Mouse (Mus musculus): ENCODE data around the gene Gpr153.
"Not testable (repeated sequence)": the region's sequence is repeated elsewhere in the genome, so short reads cannot be mapped to it uniquely, and the experiment has no call there.

Gpr153 gene

DNA sequence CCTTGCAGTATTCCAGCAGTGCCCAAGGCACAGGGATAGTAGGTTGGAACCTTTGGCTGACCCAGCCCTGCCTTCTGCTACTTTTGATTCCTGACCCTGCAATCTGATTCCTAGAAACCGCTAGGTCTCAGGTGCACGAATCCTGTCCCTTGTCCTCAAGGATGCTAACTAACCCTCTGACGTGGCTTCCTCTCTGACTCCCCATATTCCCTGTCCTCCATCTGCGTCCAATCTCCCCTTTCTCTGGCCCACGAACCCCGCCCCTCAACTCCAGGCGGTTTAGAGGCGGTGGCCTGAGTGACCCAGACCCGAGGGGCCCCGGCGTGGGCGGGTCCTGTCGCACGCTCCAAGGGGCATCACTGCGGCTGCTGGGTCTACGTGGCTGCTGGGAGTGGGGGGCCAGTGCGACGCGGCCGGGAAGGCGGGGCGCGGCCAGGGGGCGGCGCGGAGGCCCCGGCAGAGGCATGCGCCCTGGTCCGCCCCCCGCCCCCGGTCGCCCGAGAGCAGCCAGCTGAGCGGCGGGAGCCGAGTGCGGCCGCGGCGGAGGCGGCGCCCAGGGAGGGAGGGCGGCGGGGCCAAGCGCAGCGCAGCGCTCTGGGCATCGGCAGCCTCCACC lies at the start of gene Gpr153:
Gene Gpr153 (plus strand): TSS at position 612 of the 616 bp plus-strand sequence.
- in situ Hi-C loops (cut with MboI; ENCODE audit: low pct_unique_long_range_greater_than_20kb in 1 of 2, low sequenced_read_pairs in 2 of 2, unreplicated experiment in 1 of 2) = no loop called here

- in situ Hi-C loops (cut with MboI; ENCODE audit: low pct_unique_long_range_greater_than_20kb in 1 of 2, low sequenced_read_pairs in 2 of 2, unreplicated experiment in 1 of 2) = no loop called here
Measured at GRCm38 (mm10) chr4:152226901-152227486, 47.0 kb upstream of the Gpr153 start.

GRCm38 (mm10) chr4:152227749-152228527 lies 46.1 kb upstream of the Gpr153 start:
- in situ Hi-C loops (cut with MboI; ENCODE audit: low pct_unique_long_range_greater_than_20kb in 1 of 2, low sequenced_read_pairs in 2 of 2, unreplicated experiment in 1 of 2) = no loop called here

GRCm38 (mm10) chr4:152230331-152230730 lies 43.7 kb upstream of the Gpr153 start:
- in situ Hi-C loops (cut with MboI; ENCODE audit: low pct_unique_long_range_greater_than_20kb in 1 of 2, low sequenced_read_pairs in 2 of 2, unreplicated experiment in 1 of 2) = not testable (repeated sequence)

DNA sequence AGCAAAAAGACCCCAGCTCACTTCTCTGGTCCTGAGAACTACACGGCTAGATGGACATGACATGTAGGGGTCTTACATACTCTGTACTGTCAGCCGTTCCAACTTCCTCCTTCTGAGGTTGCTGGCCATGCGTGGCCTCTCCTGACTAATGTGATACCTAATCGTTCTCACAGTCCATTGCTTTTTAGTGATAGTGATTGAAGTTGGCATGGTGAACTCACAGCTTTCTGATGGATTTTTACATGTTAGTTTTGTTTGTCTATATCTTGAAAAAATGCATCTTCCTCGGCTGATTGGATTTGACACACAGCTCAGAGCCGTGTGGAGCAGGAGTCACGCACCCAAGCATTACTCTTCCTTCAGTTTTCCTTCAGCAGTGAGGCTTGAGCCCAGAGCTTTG lies 42.7 kb upstream of the Gpr153 start:
- in situ Hi-C loops (cut with MboI; ENCODE audit: low pct_unique_long_range_greater_than_20kb in 1 of 2, low sequenced_read_pairs in 2 of 2, unreplicated experiment in 1 of 2) = no loop called here

GRCm38 (mm10) chr4:152232411-152232903 lies 41.6 kb upstream of the Gpr153 start:
- in situ Hi-C loops (cut with MboI; ENCODE audit: low pct_unique_long_range_greater_than_20kb in 1 of 2, low sequenced_read_pairs in 2 of 2, unreplicated experiment in 1 of 2) = no loop called here

DNA sequence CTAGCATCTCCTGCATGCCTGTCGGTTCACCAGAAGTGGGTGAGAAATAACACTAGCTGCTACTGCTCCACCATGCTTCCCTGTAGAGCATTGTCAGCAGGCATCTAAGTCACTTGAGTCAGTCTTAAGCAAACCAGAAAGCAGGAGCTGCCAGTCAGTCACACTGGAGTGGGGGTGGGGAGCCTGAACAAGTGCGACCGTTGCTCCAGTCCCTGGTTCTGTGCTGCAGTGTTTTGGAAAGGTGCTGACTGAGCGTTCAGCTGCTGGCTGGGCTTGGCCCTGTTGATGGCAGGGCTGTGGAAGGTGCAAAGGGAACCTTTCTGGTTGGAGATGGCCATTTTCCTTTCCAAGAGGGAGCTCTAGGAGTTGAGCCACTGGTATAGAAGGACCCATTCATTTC lies 34.1 kb upstream of the Gpr153 start:
- in situ Hi-C loops (cut with MboI; ENCODE audit: low pct_unique_long_range_greater_than_20kb in 1 of 2, low sequenced_read_pairs in 2 of 2, unreplicated experiment in 1 of 2) = no loop called here

DNA sequence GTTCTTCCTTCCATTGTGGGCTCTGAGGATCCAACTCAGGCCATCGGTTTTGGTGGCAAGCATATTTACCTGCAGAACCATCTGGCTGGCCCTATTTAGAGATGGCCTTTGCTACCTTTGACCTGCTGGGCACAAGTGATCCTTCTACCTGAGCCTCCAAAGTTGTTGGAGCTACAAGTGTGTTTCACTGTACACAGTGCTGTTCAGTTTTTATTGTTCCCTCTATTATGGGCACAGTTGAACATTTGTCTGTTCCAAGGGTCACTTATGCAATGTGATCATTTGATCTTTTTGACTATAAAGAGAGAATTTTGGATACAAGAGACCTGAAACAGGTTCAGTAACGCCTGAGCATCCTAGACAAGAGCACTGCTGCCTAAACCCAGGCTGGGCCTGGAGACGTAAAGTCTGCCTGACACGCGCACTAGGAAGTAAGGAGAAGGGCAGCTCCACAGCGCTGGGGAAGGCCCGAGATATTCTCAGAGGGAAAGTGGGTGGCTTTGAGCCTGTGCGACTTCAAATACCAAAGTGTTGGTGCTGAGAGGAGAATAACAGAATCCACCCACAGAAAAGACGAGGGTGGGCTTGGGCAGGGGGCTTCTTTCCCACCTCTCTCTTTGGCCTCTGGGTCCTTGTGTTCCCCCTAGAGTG lies 30.7 kb upstream of the Gpr153 start:
- in situ Hi-C loops (cut with MboI; ENCODE audit: low pct_unique_long_range_greater_than_20kb in 1 of 2, low sequenced_read_pairs in 2 of 2, unreplicated experiment in 1 of 2) = no loop called here

GRCm38 (mm10) chr4:152243969-152244368 lies 30.1 kb upstream of the Gpr153 start:
- in situ Hi-C loops (cut with MboI; ENCODE audit: low pct_unique_long_range_greater_than_20kb in 1 of 2, low sequenced_read_pairs in 2 of 2, unreplicated experiment in 1 of 2) = no loop called here

DNA sequence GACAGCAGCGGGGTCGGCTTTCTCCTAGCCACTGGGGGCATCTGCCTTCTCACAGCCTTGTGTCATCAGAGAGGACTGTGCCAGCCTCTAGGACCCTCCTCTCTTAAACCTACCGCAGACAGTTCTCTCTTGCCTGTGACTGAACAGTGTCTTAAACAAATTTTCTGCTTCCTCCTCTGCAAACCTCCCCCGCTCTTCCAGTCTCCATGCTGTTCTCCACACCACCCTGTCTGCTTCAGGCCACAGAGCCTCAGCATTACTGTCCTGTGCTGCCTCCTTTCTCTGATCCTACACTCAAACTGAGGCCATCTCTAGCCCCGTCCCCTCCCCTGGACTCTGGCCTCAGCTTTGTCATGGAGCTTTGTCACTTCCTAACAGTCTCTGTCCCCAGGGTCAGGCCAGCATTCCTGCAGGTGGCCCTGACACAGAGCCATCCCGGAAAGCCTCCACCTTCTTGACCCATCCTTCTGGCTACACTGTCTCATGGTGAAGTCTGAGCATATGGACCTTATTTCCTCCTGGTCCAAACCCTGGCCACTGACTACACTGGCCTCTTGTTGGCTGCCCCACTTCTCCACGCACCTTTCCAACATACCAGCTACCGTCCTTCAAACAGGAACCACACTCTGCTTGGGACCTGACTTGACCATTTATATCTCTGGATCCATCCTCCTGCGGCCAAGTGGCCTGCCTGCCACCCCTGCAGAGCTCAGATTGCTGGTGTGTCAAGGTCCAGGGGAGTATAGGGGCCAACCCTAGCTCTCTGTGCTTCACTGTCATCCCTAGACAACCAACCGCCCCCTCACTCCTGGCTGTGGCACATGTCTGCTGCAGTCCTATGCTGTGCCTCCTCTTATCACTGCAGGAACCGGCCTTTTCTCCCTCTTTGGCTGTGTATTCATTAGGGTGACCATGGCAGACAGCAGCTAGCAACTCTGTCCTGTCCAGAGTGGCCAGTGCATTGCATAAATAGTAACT lies 29.2 kb upstream of the Gpr153 start:
- in situ Hi-C loops (cut with MboI; ENCODE audit: low pct_unique_long_range_greater_than_20kb in 1 of 2, low sequenced_read_pairs in 2 of 2, unreplicated experiment in 1 of 2) = no loop called here

DNA sequence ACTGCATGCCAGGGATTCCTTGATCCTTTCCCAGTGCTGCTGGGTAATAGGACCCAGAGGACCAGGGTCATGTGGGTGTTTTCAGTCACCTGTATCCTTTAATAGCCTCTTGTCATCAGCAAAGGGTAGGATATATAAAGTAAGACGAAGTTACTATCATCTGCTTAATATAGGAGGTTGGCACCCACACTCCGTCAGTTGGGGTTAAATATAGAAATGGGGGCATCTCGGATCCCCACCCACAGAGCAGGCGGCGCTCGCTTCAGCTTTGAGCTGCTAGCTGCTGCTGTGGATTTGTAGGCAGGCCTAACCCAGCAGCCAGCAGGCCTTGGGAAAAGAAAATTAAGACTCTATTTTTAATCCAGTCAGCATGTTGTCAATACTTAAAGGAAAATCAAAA lies 28.0 kb upstream of the Gpr153 start:
- in situ Hi-C loops (cut with MboI; ENCODE audit: low pct_unique_long_range_greater_than_20kb in 1 of 2, low sequenced_read_pairs in 2 of 2, unreplicated experiment in 1 of 2) = no loop called here

DNA sequence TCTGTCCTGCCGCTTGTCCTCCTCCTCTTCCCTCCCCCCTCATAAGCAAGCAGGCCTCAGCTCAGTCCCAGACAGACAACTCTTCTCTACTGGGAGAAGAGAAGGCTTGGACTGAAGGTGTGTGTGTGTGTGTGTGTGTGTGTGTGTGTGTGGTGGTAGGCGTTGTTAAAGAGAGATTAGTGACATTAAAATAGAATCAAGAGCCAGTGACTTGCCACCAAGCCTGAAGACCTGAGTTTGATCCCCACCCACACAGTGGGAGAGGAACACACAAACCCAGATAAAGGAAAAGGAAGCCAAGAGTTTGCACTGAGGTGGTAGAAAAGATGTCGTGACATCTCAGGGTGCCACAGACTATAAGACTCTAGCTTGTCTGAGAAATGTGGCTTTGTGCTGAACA lies 26.8 kb upstream of the Gpr153 start:
- in situ Hi-C loops (cut with MboI; ENCODE audit: low pct_unique_long_range_greater_than_20kb in 1 of 2, low sequenced_read_pairs in 2 of 2, unreplicated experiment in 1 of 2) = no loop called here

GRCm38 (mm10) chr4:152250615-152251014 lies 23.4 kb upstream of the Gpr153 start:
- in situ Hi-C loops (cut with MboI; ENCODE audit: low pct_unique_long_range_greater_than_20kb in 1 of 2, low sequenced_read_pairs in 2 of 2, unreplicated experiment in 1 of 2) = no loop called here

DNA sequence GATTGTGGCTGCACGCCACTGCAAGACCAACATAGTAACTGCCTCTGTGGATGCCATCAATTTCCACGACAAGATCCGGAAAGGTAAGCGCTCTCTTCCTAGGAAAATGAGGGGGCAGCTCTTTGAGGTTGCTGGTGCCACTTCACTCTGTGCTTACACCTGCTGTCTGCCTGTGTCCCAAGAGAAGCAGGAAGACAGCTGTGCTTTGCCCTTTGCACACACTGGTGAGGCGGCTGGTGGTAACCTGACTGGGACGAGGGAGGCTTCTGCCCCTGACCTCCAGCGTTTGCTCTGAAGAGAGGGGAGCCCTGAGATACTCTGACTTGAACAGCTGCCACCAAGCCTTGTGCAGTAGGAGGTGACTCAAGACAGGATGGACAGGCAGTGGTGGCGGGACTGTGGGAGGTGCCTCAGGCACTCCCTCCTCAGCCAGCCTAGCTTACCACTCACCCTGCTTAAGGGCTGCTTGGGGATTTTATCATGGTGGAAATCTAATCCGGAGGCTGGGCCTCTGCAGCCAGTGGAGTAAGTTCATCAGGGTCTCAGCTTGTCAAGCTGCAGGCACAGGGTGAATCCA lies 20.8 kb upstream of the Gpr153 start:
- in situ Hi-C loops (cut with MboI; ENCODE audit: low pct_unique_long_range_greater_than_20kb in 1 of 2, low sequenced_read_pairs in 2 of 2, unreplicated experiment in 1 of 2) = no loop called here

- in situ Hi-C loops (cut with MboI; ENCODE audit: low pct_unique_long_range_greater_than_20kb in 1 of 2, low sequenced_read_pairs in 2 of 2, unreplicated experiment in 1 of 2) = no loop called here
Measured at GRCm38 (mm10) chr4:152257070-152257469, 17.0 kb upstream of the Gpr153 start.

GRCm38 (mm10) chr4:152260451-152260850 lies 13.6 kb upstream of the Gpr153 start:
- in situ Hi-C loops (cut with MboI; ENCODE audit: low pct_unique_long_range_greater_than_20kb in 1 of 2, low sequenced_read_pairs in 2 of 2, unreplicated experiment in 1 of 2) = no loop called here

- in situ Hi-C loops (cut with MboI; ENCODE audit: low pct_unique_long_range_greater_than_20kb in 1 of 2, low sequenced_read_pairs in 2 of 2, unreplicated experiment in 1 of 2) = no loop called here
Measured at GRCm38 (mm10) chr4:152262187-152262586, 11.8 kb upstream of the Gpr153 start.

DNA sequence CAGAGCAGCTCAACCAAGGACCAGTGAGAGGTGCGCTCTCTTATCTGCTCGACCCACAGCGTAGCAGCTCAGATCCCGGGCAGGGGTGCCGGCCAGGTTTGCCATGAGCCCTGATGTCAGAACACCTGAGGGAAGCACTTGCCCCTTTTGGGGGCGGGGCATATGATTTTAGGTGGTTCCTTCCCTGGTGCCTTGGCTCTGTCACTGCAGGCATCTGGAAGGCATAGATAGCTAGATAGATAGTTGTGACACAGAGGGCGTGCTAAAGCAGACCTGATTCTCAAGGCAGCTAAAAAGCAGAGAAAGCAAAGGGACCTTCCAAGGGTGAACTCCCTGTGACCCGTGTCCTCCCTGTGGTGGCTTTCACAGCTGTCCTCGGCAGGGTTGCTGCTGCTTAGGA lies 10.9 kb upstream of the Gpr153 start:
- in situ Hi-C loops (cut with MboI; ENCODE audit: low pct_unique_long_range_greater_than_20kb in 1 of 2, low sequenced_read_pairs in 2 of 2, unreplicated experiment in 1 of 2) = no loop called here

Data from mouse embryonic stem cell (cell line).